Mouse (Mus musculus): ENCODE data around the gene Rap2c.

The Rap2c gene

DNA sequence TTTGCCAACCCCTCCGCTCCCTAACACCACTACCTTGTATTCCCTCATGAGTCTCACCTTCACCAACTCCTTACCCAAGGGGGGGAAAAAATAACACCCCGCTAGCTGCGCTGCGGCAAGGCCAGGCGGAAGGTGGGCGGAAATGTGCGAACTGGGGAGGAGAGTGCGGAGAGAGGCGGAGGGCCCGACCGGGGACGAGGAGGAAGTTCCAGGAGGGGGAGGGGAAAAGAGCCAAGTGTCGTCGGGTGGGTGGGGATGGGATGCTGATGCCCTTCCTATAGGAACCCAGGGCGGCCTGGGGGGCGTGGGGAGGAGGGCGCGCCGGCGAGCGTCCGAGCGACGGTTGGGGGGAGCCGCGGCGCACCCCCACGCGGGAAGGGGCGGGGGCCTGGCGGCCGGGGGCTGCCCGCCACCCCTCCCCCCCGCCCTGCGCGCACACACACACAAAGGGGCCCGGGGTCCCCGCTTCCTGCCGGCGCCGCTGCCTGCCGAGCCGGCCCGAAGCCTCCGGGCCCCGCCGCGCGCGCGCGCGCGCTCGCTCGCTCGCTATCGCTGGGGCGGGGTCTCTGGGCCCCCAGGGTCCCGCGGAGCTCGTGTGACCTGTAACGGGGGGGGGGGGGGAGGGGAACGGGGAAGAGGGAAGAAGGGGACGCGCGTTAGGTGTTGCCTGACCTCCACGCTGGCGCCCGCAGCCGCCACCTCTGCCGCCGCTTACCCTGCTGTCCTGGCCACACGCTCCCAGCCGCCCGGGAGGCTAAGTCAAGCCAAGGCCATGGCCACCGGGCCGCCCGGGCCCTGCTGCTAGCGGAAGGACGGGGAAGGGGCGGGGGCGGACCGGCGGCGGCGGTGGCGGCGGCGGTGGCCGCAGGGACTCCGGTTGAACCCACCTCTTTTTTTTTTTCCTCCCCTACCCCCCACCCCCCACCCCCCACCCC lies at the start of gene Rap2c:
Gene Rap2c, minus strand, starts transcription at position 168 of the 935 bp plus-strand sequence.
- peak; percentile 31 to 39 for DNase-seq

DNA sequence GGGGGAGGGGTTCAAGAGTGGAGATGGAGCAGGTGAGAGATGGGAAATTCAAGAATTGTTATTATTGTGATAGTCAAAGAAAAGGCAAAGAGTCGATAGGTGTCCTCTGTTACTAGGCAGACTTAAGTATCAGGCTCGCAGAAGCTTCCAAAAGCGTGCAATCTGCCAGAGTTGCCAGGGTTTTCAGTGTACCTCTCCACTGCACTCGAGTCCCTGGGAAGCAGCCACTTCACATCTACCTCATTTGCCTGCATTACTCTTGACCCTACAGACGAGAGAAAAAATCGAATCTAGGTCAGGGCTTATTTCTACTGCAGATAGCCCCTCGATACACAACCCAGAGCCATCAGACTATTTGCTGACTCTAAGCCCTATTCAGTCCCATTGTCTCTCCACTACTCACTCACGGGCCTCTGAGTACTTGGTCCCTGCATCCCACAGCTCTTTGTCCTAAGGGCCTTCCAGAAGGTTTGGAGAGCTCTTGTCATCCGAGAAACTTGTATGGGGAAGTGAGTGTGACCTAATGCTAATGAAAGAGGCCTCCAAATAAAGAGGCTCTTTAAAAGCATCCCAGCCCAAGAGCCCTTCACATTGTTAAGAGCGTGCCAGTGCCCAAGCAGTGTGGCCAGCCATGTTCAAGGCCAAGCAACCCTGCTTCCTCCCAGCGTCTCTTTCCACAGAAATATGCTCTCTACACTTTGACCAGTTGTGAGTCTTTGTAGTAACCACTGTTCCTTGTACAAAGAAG lies 48.9 kb upstream of the Rap2c start:
- DNase-seq, result no peak

DNA sequence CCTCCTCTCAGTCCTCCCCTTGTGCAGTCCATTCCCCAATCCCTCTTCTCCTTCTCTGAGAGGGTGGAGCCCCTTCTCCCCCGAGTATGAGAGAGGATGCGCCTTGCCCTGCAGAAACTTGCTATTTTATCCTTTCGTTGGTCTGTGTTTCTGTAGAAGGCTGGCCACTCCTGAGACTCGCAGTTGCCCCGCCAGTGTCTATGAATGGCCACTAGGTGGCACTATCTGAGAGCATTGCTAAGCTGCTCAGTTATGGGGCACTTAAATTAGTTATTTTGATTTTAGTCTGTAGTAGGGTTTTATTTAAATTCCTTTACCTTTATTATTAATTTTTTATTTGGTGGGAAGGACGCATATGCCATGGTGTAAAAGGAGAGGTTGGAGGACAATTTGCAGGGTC lies 48.0 kb upstream of the Rap2c start:
- DNase-seq, result peak; percentile 9 to 19

DNA sequence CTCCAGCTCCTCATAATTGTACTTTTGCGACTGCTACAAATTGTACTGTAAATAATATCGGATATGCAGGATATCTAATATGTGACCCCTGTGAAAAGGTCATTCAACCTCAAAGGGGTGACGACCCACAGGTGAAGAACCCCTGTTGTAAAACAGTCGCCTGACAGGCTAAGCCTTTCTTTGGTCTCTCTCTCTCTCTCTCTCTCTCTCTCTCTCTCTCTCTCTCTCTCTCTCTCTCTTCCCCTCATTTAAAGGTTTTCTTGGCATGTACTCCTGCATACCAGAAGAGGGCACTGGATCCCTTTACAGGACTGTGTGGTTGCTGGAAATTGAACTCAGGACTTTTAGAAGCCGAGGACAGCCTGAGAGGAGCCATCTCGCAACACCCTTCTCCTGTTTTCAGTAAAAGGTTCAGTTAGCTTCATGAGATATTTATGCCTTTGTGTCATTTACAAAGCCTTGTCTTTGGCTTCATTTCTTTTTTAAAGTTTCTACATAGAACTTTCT lies 47.4 kb upstream of the Rap2c start:
- DNase-seq, result no peak

DNA sequence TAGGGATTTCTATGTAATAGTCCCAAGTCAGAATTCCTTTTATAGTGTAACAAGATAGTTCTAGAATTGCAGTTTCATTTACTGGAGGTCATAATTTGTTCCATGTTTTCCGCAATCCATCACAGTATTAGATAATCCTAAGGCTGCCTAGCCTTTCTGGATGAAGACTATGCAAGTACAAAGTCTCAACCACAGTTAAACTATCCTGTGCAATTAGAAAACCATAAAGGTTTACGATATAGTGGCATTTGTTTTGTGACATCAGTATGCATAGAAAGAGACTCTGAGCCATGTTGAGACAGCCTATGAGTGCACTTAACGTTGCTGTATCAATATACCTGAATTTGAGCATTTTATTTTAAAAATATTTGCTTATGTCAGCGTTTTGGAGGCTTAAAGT lies 42.4 kb upstream of the Rap2c start:
- no peak for DNase-seq

DNA sequence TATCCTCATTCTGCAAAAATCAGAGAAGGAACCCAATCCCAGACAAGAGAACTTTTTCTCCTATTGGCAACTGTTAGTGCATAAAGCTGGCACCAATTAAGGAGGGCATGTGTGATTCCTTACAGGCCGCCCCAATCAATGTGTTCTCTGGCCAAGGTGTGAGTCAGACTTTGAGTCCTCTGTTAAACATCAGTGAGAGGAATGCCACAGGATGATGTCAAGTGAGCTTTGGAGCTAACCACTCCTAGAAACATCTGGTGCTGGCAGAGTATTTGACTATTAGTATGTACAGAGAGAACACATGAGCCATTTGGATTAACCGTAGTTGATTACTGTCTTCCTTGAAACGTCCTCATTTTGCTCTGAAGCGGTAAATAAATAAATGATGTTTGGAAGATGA lies 40.9 kb upstream of the Rap2c start:
- DNase-seq, result no peak

DNA sequence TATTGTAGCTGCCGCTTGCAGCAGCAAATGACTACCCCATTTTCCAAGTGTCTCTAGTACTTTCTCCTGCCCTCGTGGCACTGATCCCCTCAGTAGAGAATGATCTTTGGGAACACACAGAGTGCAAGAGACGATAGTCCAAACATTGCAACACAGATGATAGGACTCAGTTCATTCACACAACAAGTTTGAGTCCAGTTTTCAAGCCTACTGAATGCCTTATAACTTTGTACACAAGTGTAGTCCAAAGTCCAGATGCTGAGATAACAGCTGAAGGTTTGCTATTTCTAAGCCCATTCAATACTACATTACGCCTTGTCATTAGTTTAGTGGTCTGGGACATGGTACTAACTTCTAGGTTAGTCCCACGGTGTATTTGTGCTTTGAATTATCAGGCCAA lies 40.5 kb upstream of the Rap2c start:
- DNase-seq, result no peak

DNA sequence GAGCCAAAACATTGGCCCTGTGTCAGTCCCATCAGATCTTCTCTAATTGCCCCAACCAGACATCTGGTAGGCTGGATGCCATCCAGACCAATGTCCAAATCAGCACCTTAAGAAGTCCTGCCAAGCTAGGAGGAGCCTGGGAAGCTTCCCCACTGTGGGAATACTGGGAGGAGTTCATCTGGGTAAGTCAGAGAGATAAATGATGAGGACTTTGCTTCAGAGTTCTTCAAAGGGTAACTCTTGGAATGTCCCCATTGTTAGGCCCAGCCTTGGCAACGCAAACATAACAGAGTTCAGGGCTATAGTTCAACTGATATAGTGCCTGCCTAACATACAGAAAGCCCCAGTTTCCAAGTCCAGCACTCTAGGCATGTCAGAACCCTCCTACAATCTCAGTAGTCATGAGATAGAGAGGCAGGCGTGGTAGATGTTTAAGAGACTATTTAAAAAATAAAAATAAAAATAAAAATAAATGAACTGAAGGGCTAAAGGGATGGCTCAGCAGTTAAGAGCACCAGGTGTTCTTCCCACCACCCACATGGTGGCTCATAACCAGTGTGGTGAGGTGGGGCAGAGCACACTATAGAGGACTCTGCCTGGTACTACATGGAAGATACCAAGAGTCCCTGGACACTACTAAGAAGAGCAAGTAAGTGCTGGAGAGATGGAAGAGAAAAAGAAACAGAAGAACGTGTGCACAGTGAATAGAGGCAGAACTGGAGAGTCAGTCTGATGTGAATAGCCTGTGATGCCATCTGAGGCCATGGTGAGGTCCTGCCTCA lies 34.1 kb upstream of the Rap2c start:
- DNase-seq, result peak in 1 of 2 experiments; percentile 1

DNA sequence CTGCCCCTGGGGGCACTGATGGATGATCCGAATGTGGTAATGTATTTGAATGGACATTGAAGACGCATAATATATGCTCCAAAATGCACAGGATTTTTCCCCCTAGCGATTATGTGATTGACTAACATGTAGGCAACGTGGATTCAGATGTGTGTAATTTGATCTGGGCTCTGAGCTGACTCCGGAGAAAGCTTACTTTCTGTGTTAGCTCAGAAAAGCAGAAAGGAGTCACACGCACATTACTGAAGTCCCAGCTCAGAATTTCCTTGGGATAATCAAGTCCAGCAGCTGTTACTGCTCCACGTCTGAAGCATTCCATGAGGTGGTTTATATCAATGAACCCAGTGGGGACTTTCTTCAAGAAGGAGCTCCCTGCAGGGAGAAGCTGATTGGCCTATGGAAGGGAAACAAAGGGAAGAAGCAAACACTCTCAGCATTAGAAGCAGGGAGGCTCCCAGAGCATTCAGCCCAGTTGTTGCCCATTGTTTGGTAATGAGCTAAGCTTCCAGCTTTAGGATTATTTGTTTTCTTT lies 17.9 kb upstream of the Rap2c start:
- no peak for DNase-seq

DNA sequence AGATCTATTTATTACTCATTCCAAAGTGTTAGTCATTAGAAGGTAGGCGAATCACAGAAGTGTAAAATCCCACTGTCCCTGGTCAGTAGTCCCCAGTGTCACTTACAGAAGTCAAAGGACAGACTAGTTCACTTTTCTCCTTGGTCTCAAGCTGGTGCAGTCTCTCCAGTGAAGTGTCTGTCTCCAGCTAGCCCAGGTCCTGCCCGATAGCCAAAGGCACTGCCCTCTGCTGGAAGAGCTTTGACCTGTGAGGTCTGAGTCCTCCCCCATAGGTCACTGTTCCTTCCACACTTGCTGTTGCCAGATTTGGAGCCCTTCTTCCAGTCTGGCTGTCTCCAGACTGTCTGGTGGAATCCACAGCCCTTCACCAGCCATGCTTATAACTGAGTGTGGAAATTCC lies 2.1 kb upstream of the Rap2c start:
- peak; percentile 31 to 65 for DNase-seq

DNA sequence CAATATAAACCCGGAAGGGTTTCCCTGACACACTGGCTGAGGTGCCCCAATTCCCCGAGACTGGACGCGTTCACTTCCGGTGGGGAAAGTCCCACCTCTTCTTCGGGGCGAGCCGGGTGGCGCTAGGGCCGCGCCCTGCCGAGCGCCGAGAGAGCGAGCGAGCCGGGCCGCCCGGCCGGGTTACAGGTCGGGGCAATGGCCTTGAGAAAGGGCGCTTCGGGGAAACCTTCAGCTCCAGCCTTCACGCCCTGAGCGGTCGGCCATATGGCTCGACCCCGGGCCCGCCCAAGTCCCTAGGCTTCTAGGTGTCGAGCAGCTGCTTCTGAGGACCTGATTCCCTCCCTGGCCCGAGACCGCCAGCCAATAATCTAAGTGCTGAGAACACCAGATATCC lies 965 bp upstream of the Rap2c start:
- DNase-seq, result peak; percentile 72

DNA sequence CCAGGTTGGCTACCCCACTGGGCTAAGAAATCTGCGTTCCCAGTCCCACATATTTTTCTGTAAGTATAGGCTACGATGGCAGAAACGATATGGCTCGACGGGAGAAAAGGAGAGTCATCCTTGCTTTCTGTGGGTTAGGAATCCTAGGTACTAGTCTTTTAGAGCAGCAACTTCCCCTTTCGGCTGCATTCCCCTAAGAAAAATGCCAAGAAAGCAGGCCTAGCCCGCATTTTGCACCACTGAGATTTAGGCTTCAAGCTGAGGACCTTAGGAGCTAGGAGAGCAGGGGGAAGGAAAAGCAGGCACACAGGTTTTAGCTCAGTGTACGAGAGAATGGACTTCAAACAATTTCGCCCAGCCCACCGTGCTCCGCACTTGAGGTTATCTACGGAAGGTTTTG lies 892 bp downstream of the Rap2c start:
- DNase-seq, result no peak

DNA sequence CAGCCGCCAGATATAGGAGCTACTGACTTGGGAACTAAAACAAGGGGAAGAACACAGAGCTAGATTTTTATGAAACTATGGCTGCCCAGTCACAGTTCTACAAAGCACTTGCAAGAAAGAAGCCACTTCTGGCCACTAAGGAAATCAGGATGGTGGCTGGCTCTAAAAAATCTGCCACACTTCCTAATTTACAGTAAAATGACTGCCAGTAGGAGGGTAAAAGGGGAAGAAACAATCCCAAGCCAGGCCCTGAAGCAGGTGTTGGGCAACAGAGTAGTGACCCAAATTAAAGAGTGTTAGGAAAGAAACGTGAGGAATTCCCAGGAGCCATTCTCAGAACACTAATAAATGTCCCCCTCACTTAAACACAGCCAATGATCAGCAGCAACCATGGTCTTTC lies 5.5 kb downstream of the Rap2c start:
- DNase-seq, result no peak

DNA sequence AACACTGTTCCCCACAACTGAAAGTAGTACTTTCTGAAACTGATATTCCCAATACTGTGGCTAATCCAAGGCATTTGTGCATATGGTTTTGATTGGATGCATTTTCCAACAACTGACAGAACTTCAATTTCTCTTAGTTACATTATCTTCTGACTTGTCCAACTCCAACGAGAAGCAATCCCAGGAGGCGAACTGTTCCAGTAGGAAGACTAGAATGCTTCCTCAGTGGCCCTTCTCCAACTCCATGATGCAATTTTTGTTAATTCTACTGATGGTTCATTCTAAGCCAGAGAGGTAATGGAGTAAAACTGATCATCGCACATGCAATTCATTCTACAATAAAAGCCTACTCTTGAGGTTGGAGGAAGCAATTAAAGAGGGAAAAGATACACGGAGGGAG lies 7.5 kb downstream of the Rap2c start:
- no peak for DNase-seq

DNA sequence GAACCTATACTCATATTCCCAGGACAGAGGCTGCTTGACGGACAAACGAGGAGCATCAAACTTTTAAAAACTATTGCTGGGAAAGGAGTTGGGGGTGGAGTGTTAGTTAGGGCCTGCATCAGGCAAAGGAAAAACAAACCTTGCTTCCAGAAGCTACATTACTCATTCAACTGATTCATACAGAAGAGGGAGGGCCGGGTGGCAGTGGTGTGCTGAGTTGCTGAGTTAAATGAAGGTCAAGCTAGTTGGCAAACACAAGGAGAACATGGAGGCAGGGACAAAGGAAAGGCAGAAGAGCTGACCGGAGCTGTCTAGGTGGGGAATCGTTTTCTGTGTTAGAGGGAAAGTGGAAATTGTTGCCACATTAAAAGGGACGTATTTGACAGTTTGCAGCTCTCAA lies 17.0 kb downstream of the Rap2c start:
- DNase-seq, result no peak

DNA sequence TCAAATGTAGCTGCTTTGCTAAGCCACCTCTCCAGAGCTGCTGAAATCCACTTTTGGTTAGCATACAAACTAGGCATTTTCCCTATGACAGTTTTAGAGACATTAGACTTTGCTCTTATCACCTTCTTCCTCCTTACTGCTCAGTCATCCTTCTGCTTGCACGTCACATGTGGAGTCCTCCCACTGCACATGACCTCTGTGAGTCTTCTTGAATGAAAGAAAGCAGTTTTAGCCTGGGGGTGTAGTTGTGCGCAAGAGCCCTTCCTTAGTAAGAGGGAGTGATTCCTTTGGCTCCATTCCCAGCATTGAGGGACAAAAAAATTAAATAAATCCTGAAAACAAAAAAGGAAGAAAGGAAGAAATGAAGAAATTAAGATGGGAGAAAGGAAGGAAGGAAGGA lies 22.5 kb downstream of the Rap2c start:
- no peak for DNase-seq

DNA sequence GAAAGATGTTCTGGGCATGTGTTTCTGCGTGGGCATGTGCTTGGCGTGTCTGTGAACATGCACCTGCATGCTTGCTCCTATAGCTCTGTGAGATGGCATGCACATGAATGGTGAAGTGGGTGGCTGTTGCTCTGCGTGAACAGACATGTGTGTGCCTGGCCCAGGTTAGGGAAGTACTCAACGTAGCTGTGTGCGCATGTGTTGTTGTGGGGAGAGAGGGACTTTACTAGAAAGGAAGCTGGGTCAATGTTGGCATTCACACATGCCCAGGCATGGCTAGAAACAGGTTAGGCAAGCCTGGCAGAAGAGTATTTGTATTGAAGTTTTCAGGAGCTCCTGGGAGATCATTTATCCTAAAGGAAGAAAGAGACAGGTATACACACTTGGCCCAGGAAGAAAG lies 26.5 kb downstream of the Rap2c start:
- DNase-seq, result no peak

DNA sequence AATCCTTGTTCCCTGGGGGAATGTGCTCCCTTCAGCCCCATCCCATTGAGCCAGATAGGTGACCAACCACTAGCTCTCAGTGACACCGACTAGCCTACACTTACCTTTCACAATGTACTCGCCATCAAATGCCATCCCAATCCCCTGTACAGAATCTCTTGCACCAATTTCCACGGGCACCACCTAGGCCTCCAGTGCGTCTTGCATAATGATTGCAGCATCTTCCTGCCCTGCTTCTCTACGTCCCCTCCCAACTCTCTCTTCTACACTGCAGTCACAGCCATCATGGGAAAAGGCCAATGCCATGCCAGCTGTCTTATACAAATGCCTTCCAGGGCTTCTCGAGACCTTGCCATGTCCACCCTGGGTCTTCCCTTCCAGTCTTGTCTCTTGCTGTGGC lies 27.9 kb downstream of the Rap2c start:
- no peak for DNase-seq

DNA sequence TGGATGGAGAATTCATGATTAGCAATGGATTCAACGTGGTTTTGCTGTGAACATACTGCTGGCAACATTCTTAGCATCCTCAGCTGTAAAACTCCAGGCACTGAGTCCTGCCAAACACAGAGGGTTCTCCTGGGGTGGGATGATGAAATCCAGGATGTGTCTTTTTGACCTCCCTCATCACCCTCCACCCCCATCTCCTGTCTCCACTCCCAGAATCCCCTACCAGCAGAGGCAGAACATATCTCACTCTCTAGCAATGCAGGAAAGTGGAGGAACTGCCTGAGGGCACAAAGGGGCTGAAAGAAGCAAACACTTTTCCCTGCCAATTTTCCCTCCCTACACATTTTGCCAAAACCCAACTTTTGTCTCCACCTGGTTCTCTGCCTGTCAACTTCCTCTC lies 29.2 kb downstream of the Rap2c start:
- DNase-seq, result no peak

DNA sequence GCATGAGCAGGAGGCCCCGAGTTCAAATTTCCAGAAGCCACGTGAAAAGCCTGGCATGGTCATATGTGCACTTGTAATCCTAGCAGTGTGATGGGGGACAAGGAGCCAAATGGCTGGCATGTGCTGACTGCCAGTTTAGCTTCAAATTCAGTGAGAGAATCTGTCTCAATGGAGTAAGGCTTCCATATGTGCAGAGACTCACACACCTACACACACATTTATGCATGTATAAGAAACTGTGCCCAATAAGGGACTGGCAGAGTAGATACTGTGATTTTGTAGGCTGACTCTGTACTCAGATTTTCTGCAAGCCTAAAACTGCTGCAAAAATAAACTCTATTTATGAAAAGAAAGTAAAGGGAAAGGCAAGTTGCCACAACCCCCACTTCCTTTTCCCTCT lies 39.4 kb downstream of the Rap2c start:
- no peak for DNase-seq

DNA sequence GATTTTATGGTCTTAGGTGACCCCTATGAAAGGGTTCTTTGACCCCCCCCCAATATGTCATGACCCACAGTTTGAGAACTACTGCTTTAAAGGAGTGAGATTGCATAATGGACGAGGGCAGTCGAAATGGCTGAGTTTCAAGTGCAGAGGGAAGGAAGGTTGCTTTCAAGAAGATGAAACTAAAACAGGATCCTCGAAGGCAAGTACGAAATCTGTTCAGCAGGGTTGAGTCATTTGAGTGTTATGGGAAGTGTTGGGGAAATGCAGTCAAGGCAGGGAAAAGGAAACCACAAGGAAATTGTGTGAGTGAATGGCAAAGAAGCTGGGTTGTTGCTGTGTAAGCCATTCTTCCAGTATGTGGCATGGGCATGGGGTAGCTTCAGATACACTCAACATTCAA lies 45.7 kb downstream of the Rap2c start:
- DNase-seq, result no peak

DNA sequence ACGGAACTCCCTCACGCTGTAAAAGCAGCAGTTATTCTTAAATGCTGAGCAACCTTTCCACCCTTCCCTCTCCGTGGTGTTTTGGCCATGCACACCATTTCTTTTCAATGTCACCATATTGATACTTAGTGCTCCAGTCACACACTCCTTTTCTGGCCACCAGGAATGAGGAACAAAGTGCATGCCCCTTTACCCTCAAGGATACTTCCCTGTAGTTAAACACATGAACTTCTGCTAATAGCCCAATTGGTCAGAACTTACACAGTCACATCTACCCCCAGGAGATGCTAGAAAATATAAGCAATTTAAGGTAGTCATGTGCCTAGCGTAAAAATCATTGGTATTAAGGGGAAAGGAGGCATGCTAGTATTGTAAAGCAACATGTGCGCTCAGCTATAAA lies 47.9 kb downstream of the Rap2c start:
- DNase-seq, result no peak

All from kidney, adult 8-10 months (tissue).